Mouse (Mus musculus): Measurements from ENCODE around the gene Tns3.
"Not testable (repeated sequence)": the region's sequence is repeated elsewhere in the genome, so short reads cannot be mapped to it uniquely, and the experiment has no call there.

Tns3 gene

GRCm38 (mm10) chr11:8579789-8580188 lies 84.5 kb downstream of the Tns3 start:
- DNase-seq (ENCODE audit: low spot score in 2 of 2) = no peak

- no peak for DNase-seq (ENCODE audit: low spot score in 2 of 2)
These were observed 88.8 kb downstream of the Tns3 start for GRCm38 (mm10) chr11:8575217-8576180.

DNA sequence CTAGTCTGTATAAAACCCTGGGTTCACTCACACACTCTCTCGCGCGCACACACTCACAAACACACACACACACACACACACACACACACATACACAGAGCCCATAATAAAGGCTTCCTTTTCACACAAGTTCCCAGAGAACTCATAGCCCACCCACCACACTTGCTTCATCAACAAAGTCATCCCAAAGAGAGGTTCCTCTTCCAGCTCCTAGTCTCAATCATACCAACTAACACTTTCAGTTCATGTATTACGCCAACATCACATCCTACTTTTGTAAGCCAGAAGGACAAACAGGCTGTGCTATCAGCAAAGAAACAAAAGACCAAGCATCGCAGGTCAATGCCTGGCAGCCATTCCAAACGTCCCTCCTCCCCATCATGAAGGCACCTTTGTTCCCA lies 89.8 kb downstream of the Tns3 start:
- no peak for DNase-seq (ENCODE audit: low spot score in 2 of 2)

GRCm38 (mm10) chr11:8572762-8573161 lies 91.6 kb downstream of the Tns3 start:
- no peak for DNase-seq (ENCODE audit: low spot score in 2 of 2)

GRCm38 (mm10) chr11:8569232-8570028 lies 94.9 kb downstream of the Tns3 start:
- no peak for DNase-seq (ENCODE audit: low spot score in 2 of 2)

DNA sequence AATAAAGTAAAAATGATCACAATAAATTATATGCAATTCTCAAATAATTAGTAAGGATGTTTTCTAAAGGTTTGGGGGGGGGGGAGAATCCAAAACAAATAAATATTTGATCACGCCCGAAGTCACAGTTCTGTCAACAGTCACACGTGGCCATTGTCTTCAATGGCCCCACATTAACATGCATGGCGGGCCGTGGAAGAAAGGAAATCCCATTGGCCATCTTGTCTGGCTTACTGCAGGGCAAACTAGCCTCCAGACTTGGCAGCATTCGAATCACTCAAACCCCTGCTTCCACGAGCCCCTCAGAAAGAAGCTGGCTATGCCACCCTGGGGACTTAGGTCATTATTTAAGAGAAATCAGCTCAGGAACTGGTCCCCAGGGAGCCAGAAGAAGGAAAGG lies 95.5 kb downstream of the Tns3 start:
- DNase-seq (ENCODE audit: low spot score in 2 of 2) = no peak

DNA sequence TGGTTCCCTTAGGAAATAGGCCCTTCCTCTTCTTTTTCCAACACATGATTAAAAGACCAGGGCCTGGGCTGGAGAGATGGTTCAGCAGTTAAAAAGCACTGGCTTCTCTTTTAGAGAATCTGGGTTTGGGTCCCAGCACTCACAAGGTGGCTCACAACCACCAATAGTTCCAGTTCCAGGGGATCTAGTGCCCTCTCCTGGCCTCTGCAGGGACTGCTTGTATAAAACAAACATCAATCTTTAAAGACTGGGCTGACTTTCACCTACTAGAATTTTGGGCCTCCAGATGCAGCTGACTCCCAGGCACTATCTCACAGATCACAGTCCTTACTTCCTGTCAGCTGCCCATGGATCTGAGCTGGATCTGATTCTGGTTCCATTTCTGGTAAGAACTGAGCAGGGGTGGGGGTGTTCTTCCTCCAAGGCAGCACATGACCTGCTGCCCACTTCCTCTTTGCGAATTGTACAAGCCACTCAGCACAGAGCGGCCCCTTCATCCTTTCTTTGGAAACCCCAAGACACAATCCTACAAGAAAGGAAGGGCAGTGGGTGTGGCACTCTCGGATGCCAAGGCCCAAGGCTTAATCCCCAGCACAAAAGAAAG lies 98.0 kb downstream of the Tns3 start:
- DNase-seq (ENCODE audit: low spot score in 2 of 2) = no peak

GRCm38 (mm10) chr11:8558761-8559282 lies 105.5 kb downstream of the Tns3 start:
- DNase-seq (ENCODE audit: low spot score in 2 of 2) = no peak

DNA sequence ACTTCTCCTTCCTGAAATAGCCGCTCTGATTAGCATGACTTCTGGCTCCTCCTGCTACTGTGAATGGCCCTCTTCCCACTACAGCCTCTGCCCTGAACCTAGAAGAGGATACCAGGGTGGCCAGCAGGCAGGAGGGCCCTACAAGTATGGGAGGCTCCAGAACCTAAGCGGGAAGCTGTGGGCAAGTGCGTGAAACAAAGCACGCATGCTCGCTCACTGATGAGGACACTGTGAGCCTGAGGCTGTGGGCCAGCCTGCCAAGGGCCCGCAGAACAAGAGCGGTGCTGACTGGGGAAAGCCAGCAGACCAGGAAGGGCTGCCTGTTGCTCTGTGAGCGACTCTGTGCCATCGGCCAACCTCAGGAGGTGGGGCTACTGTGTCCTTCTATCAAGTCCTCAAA lies 106.1 kb downstream of the Tns3 start:
- DNase-seq (ENCODE audit: low spot score in 2 of 2) = no peak

- no peak for DNase-seq (ENCODE audit: low spot score in 2 of 2)
These were observed 107.3 kb downstream of the Tns3 start for GRCm38 (mm10) chr11:8557006-8557405.

- DNase-seq (ENCODE audit: low spot score in 2 of 2) = no peak
These were observed 112.6 kb downstream of the Tns3 start for GRCm38 (mm10) chr11:8551710-8552109.

- DNase-seq (ENCODE audit: low spot score in 2 of 2) = no peak
These were observed 116.7 kb downstream of the Tns3 start for GRCm38 (mm10) chr11:8547661-8548060.

DNA sequence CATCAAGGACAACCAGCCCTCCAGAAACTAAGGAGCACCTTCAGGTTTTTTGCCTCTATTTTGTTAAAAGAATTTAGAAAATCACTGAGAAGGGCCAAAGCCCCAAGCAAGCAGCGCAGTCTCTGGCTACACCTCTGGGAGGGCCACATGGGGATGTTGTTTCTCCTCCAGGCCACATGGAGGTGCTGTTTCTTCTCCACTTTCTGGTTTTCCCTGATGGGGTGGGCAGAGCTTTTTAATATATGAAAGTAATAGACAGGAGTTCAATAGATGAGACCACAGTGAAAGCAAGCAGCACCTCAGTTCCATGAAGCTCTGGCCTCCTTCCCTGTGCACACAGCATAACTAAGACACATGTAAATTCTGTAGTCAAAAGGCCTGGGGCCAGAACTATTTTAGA lies 118.5 kb downstream of the Tns3 start:
- DNase-seq (ENCODE audit: low spot score in 2 of 2) = no peak

- no peak for DNase-seq (ENCODE audit: low spot score in 2 of 2)
These were observed 120.0 kb downstream of the Tns3 start for GRCm38 (mm10) chr11:8544355-8544754.

GRCm38 (mm10) chr11:8541222-8541815 lies 123.0 kb downstream of the Tns3 start:
- DNase-seq (ENCODE audit: low spot score in 2 of 2) = no peak

DNA sequence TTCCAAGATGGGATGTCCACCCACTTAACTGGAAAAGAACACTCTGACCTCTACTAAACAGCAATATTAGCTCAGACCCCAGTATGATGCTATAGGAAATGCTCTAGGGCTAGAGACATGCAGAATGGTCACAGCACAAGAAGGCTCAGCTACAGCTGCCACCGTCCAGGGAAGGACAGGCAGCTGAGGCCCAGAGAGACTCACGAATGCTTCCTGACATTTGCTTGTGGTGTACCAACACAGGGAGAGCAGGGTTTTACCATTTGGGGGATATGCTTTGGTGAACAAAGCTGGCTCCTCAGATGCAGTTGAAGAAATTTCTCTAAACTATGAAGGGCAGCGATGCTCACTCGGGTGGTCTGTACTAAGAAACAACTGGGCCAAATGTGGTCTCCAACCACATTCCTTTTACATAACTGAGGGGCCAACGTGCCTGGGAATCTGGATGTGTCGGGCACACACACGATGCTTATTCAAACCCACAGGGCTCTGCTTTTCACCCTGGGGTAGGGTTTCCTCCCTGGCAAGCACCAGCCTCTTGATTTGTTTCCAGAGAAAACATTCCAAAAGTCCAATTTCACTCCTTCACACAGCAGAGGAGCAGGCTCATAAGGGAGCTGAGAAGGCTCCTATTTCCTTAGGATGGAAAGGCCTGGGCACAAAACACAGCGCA lies 124.6 kb downstream of the Tns3 start:
- no peak for DNase-seq (ENCODE audit: low spot score in 2 of 2)

GRCm38 (mm10) chr11:8537013-8537614 lies 127.2 kb downstream of the Tns3 start:
- DNase-seq (ENCODE audit: low spot score in 2 of 2) = peak in 1 of 2 experiments; percentile 51

- DNase-seq (ENCODE audit: low spot score in 2 of 2) = peak in 1 of 2 experiments; percentile 44
These were observed 129.4 kb downstream of the Tns3 start for GRCm38 (mm10) chr11:8534893-8535292.

- not testable (repeated sequence) for DNase-seq (ENCODE audit: low spot score in 2 of 2)
These were observed 131.6 kb downstream of the Tns3 start for GRCm38 (mm10) chr11:8532771-8533170.

- DNase-seq (ENCODE audit: low spot score in 2 of 2) = no peak
These were observed 132.1 kb downstream of the Tns3 start for GRCm38 (mm10) chr11:8532112-8532747.

Measured in urinary bladder, postnatal 4 days (tissue).